Mouse (Mus musculus) right cerebral cortex, postnatal 10 days (tissue): ENCODE data around the gene Krt79.

Experiments used
- DNase-seq, 2 experiments: peaks; one replicate each; pipeline ENCODE4 v3.0.0; 2021; ENCODE audit warnings: low spot score in 2 of 2

Krt79 gene

DNA sequence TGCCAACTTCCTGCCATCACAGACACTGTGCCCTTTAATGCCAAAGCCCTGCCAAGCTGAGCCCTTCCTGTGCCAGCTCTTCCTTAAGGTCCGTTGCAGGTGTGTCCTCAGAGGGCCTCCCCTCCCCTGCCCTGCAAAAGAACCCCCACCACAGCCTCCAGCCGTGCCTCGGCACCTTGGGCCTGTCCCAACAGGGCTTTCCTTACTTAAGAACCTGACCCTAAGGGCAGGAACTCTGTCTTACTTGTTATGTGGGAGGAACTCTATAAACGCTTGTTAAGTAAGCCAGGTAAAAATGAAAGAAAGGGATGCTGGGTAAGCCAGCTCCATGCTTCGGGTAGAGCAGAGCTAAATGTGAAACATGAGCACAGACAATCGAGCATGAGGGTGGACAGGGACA lies 7.1 kb downstream of the Krt79 start:
- no peak for DNase-seq

DNA sequence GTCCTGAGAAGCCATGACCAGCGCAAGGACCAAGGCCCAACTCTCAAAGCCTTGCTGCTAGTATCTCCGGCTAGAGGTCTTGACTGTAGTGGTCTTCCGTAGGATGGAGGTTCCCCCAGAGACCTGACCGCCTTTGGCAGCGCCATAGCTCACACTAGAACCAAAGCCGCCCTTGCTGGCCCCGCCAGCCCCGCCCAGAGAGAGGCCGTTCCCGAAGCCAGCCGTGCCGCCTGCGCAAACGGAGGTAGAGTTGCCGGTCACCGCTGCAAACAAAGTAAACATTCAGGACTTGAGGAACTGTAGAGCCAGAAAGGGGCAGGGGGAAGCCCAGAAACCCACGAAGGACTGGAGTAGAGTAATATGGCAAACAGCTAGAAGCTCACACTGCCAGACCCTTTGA lies 10.5 kb downstream of the Krt79 start:
- DNase-seq: no peak

DNA sequence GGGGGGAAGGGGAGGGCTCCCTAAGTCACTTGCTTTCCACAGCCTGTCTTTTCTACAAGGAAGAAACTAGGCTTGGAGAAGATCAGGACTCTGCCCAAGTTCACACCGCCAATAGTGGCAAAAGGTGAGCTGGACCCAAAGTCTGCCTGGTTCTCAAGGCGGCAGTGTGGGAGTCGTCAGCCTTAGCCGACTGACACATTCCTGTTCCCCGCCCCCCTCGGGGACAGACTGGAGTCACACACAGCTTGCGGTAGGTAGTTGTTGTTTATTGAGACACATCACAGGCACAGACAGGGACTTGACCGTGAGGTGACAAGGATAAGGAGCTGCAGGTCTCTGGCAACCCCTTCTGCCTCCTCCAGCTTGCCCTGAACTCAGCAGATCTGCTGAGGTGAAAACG lies 11.0 kb downstream of the Krt79 start:
- DNase-seq: no peak

DNA sequence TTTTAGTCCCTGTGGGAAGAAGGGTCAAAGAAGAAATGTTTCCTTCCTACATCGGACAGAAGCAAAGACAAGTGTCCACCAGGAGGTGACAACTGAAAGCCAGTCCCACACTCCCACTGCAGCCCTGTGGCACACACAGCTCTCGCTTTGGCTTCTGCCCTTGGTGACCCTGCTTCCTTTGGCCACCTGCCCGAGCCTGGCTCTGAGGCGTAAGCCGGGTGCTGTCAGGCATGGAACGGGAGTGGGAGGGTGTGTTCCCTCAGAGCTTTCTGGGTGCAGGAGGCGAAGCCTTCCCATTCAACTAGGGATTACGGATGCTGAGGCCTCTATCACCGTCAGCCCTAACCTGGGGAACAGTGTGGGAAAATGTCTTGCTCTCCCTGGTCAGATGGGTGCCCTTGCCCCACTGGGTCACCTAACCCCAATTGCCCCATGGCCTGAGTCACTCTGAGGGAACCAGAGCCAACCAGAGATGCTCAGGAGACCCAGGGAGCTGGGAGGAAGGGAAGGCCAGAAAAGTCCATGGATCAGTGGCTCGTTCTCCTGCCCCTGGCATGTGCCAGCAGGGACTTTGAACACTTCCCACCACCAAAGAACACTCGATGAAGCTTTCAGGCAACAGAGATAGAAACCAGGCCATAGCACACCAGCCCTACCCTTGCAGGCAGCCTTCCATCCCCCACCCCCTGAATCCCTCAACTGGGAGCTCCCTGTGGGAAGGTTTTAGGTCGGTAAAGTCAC lies 12.6 kb downstream of the Krt79 start:
- no peak for DNase-seq

DNA sequence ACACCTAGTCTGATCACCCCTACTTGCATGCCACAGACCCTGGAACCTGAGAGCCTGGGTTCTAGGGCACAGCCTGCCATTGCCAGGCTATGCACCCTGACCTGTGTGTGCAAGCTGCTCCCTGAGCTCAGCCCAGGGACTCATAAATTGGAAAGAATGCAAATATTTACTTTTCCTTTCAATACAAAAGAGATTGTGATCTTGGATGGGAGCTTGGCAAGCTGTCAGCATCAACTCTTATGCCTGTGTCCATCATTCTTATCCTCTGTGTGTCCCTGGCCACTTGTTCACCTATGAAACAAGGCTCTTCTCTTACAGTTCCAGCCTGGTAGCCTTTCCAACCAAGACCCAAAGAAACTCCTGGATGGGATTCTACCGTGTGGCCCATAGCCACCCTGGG lies 15.1 kb downstream of the Krt79 start:
- DNase-seq: no peak

DNA sequence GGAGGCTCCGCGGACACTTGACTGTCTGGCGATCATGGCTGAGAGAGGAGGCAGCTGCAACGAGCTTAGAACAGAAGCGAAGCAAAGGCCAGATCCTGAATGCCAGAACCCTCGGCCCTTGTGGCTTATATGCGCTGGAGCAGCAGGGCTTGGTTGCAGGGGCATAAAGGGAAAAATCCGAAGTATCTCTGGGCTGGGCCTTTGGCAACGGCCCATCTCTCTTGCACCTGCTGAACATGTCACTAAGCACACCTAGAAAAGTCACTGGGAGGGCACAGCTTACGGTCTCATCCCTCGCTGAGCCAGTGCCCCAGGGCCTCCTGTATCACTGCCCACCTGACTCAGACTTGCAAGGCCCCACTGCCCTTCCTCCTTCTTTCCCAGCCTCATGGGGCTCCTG lies 15.5 kb downstream of the Krt79 start, which contains the start of gene Krt4:
Krt4 (minus strand) TSS at position 101 of the 400 bp plus-strand sequence.
- DNase-seq: no peak

DNA sequence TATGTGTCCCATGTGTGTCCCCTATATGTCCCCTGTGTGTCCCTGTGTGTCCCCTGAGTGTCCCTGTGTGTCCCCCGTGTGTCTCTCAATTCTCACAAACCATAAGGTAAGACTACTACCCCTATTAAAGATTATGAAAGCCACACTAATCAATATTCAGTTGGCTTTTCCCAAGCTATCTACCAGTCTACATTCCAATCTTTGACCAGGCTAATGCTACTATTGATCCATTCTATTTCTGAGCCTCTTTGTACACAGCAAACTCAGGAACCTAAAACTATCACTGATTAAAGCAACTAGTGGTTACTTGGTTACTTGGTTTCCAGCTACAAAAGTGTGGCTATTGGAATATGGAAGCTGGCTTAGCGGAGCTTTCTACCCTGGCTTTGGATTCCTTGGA lies 17.8 kb downstream of the Krt79 start:
- no peak for DNase-seq

DNA sequence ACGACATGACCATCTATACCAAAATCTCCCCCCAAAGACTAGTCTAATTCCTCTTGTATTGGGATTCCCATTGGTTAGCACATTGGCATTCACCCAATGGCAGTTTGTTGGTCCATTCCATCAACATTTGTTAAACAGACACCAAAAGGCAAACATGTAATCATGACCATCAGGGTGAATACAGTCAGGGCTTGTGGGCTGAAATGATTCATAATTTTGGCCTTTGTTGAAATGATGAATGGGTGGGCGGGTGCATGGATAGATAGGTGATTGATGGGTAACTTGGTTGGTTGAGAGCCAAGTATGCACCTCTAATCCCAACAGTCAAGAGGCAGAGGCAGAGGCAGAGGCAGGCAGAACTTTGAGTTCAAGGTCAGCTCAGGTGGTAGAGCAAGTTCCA lies 24.1 kb downstream of the Krt79 start:
- DNase-seq: no peak

DNA sequence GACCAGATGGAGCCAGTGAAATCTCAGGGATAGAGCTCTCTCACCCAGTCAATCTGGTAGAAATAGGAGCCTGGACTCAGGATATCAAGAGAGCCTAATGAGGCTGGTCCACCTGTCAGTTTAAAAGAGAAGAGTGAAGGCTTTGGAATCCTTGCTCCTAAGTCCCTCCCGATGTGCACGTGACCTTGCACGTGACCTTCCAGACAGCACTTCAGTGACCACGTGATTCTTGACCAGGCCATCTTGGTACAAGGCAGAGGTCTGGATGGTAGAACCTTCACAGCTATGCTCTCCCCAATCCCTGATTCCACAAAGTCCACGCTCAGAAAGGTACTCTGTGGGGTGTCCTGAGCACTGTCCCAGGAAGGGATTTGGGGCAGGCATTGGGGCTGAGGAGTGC lies 35.3 kb downstream of the Krt79 start:
- no peak for DNase-seq

DNA sequence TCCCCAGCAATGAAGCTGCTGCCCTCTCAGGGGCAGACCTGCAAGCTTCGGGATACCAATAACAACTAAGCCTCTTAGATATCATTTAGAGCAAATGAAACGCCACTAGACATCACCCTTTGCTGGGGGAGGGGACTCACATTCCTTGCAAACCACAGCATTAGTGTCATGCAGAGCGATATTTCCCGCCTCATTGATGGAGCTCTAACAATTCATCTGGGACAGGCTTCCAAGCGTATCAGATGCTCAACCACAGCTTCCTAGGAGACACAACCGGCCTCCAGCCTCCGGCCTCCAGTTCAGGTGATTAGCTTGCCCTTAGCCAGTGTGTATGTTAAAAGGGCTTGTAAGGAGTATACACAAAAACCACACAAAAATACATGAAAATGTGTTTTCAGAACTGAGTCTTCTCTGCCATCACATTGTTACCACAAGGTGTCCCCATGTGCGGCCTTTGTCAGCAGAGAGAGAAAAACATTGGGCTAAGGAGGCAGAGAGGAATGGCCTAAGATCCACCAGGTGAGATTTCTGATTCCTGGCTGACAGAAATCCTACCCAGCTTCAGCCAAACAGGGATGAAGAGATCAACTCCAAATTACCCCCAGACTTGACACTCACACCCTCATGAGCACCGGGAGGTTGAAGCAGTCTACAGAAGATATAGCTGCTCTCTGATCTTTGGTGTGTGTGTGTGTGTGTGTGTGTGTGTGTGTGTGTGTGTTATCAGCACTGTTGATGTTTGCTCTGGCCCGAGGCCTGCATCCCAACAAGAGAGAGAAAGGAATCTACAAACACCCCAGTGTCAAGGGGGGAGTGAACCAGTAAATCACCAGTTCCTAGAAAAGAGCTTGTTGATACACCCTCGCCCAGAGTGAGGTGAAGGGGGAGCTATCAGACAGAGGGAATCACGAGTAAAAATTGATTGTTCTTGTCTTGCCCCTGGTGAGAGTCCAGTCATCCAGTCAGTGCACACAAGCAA lies 37.7 kb downstream of the Krt79 start:
- no peak for DNase-seq

DNA sequence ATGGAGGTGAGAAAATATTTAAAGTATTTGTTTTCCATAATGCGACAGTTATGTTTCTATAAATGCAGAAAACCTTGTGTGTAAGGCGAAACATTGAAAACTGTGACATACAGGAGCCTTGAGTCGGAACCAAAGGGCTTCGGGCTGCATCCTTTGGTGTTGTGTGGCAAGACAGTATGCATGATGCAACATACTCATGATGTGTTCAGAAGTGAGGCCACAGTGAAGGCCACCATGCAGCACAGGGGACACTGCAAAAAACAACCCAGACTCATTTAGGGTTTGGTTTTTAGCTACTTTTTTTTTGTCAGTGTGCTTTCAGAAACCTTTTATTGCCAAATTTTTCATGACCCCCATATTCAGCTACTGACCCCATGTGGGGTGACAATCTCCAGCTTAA lies 44.9 kb downstream of the Krt79 start:
- DNase-seq: no peak

DNA sequence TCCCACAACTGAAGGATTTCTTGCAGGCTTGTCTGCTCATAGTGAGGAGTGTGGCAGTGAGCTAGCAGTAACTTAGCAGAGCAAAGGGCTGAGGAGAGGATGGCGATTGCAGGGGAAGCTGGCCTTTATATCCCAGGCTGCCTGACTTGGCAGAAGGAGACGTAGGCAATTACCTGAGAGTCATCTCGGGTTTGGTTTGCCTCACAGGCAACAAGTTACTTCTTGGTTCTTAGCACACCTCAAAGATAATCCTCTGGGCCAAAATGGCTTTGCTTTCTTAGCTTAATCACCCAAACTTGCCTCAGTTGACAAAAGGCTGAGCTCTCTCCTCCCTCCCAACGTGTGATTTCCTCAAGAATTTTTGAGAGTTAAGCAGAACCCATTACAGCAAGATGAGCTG lies 47.3 kb downstream of the Krt79 start, which contains the start of gene Krt76:
Krt76 (minus strand) TSS at position 101 of the 400 bp plus-strand sequence.
- DNase-seq: no peak

DNA sequence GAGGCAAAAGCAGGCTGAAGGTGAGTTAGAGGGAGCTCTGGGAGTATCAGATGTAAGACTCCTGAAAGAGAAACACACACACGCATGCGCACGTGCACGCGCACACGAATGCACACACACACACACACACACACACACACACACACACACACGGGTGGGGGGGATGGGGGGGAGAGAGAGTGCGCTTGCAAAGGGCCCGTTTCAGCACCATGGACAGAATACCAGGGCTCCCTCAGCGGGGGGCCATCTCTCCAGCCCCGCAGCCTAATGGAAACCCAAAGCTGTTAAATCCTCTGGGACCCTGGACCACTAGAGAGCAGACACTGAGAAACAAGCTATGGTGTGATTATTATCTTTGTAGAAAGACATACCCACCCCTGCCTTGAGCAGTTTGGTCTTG lies 60.3 kb downstream of the Krt79 start:
- no peak for DNase-seq
